Mouse (Mus musculus): ENCODE results near the gene Wdr81. TPM values are rescaled to one million over a fixed set of nuclear protein-coding genes. Genes with fewer than 3 reads are reported as not detected.

The Wdr81 gene
- total RNA-seq, 2 experiments from 2014 or later, result 11.5 to 15.3 TPM

DNA sequence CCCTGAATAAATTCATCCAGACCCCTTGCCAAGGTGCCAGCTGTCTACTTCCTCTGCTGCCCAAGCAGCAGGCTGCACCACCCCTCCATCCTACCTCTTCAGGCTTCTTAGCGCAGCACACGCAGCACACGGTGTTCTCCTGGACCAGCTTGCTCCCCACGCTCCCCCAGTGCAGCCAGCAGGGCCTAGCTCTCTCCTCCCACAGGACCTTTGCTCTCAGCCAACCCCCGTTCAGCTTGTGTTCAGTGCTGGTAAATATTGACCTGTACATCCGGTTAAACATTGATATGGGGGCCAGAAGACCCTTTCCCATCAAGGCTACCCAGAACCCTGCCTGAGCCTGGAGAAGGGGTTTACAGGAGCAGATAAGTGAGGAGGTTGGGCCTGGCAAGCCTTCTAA lies 15.2 kb downstream of the Wdr81 start, which contains the start of gene Serpinf2:
Gene Serpinf2 (minus strand): TSS at position 229 of the 400 bp plus-strand sequence.
- no peak for DNase-seq (ENCODE audit: low spot score in 2 of 2)

DNA sequence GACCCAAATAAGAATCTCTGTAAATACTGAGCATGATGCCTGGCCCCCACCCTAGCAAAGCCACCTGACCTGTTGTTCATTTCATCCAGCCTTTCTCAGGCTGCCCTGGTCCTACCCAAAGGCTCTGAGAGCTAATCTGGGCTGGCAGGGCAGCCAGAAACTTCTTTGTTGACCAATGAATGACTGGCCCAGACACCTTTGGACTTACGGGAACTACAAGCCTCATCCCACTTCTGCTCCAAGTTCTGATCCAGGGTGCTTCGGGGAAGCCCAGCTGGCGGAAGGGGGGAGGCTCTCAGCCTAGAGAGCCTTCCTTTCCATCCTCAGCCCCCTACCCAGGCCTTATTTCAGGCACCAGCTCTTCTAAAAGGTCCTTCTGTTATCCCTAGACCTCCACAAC lies 15.7 kb downstream of the Wdr81 start:
- no peak for DNase-seq (ENCODE audit: low spot score in 2 of 2)

GRCm38 (mm10) chr11:75438194-75438593 lies 16.3 kb downstream of the Wdr81 start:
- no peak for DNase-seq (ENCODE audit: low spot score in 2 of 2)

DNA sequence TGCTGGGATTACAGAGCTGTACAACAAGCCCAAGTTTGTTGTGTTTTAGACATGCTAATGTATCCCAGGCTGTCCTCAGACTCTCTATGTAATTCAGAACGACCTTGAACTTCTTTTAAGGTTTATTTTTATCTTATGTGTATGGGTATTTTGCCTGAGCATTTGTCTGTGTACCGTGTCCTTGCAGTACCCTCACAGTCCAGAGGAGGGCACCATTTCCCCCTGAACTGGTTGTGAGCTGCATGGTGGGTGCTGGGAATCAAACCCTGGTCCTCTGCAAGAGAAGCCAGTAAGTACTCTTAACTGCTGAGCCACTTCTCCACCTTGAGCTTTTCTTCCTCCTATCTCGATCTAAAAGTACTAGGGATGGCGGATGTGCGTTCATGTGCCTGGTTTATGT lies 20.4 kb downstream of the Wdr81 start:
- no peak for DNase-seq (ENCODE audit: low spot score in 2 of 2)

- DNase-seq (ENCODE audit: low spot score in 2 of 2), result no peak
Measured at GRCm38 (mm10) chr11:75431307-75431706, 23.2 kb downstream of the Wdr81 start.

GRCm38 (mm10) chr11:75429019-75429705 lies 25.4 kb downstream of the Wdr81 start:
- no peak for DNase-seq (ENCODE audit: low spot score in 2 of 2)

- DNase-seq (ENCODE audit: low spot score in 2 of 2), result no peak
Measured at GRCm38 (mm10) chr11:75424459-75424858, 30.1 kb downstream of the Wdr81 start.

DNA sequence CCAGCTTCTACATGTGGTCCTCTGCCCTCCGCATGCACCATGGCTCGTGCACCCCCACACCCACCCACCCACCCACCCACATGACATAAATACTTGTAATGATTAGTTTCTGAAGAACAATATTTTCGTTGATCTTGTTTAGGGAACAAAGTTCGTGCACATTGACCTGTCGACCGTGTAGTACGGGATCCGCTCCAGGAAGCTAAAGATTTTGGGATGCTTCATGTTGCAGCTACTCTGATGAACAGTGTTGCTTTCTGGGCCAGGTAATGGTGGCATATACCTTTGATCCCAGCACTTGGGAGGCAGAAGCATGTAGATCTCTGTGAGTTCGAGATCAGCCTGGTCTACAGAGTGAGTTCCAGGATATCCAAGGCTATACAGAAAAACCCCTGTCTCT lies 30.5 kb downstream of the Wdr81 start:
- no peak for DNase-seq (ENCODE audit: low spot score in 2 of 2)

GRCm38 (mm10) chr11:75423091-75423490 lies 31.4 kb downstream of the Wdr81 start:
- DNase-seq (ENCODE audit: low spot score in 2 of 2), result no peak

GRCm38 (mm10) chr11:75422013-75422792 lies 32.3 kb downstream of the Wdr81 start, which contains the start of gene Serpinf1:
TSS of gene Serpinf1 (minus strand) at chr11:75422701.
- DNase-seq (ENCODE audit: low spot score in 2 of 2), result no peak

GRCm38 (mm10) chr11:75421375-75422012 lies 33.0 kb downstream of the Wdr81 start:
- no peak for DNase-seq (ENCODE audit: low spot score in 2 of 2)

DNA sequence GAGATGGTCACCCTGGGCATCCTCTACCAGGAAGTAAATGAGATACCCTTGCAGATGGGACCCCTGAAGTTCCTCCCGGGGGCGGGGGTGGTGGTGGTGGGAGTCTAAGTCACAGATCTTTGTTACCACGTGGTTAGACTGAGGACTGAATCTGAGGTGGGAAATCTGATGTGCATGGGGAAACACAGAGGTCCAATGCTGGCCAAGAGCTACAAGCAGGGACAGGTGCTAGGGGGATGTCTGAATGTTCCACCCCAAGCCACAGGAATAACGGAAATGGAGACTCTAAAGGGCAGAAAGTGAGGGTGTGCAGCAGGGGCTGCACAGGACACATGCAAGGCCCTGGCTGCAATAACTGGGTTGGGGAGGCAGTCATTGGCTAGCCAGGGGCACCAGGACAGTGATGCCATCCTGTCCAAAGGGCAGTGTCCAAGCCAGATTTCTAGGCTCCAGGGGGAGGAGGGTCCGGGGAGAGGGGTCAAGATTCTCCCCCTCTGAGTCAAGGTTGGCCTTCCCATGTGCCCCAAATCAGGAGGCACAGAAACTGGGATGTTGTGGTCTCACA lies 33.6 kb downstream of the Wdr81 start:
- no peak for DNase-seq (ENCODE audit: low spot score in 2 of 2)

GRCm38 (mm10) chr11:75420037-75420436 lies 34.5 kb downstream of the Wdr81 start:
- DNase-seq (ENCODE audit: low spot score in 2 of 2), result no peak

- DNase-seq (ENCODE audit: low spot score in 2 of 2), result no peak
Measured at GRCm38 (mm10) chr11:75415994-75416393, 38.5 kb downstream of the Wdr81 start.

GRCm38 (mm10) chr11:75415096-75415495 lies 39.4 kb downstream of the Wdr81 start:
- no peak for DNase-seq (ENCODE audit: low spot score in 2 of 2)

- no peak for DNase-seq (ENCODE audit: low spot score in 2 of 2)
Measured at GRCm38 (mm10) chr11:75410591-75410990, 43.9 kb downstream of the Wdr81 start.

GRCm38 (mm10) chr11:75409679-75410575 lies 44.6 kb downstream of the Wdr81 start:
- no peak for DNase-seq (ENCODE audit: low spot score in 2 of 2)

- peak; percentile 57 to 61 for DNase-seq (ENCODE audit: low spot score in 2 of 2)
Measured at GRCm38 (mm10) chr11:75406865-75407264, 47.7 kb downstream of the Wdr81 start.

DNA sequence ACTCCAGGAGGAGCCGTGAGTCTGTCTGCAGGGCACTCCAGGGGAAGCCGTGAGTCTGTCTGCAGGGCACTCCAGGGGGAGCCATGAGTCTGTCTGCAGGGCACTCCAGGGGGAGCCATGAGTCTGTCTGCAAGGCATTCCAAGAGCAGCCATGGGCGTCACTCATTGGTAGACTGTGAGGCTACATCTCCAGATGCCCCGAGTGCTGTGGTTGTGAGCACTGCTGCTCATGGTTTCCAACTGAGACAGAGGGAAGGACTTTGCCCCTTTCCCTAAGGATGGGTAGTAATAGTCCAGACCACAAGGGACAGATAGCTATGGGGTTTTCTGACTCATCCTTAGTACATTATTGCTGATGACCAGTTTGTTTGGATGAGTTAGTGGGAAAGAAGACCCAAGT lies 48.4 kb downstream of the Wdr81 start:
- DNase-seq (ENCODE audit: low spot score in 2 of 2), result no peak

DNA sequence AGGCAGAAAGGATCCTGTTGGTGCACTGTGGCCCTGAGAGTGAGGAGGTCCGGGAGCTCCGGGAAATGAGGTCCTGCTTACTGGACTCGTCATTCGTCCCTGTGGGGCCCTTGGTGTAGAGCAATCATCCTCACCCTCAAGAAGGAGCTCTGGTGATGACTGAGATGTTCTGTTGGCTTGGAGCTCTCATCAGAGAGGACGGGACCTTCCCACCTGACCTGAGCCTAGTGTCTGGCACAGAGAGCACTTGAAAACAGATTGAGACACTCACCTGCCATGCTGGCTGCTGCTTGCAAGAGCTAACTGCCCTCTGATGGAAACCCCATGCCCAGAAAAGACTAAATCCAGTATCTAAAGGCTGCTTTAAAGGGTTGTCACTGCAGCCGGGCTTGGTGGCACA lies 49.7 kb downstream of the Wdr81 start:
- DNase-seq (ENCODE audit: low spot score in 2 of 2), result no peak

All from adrenal gland, adult 18-20 months (tissue).